In genomic region chr11:54787488-54788474, GRCm38 (mm10) we compare ENCODE assay signal across 8 mouse cellular contexts. TPM values are rescaled to one million over a fixed set of nuclear protein-coding genes. Genes with fewer than 3 reads are reported as not detected.
A peak's percentile ranks its signal among the peaks of the same experiment; 100 is the strongest.
DNase-seq lines count a peak whose midpoint lies in the region; ATAC-seq and TF ChIP-seq lines count a peak whose summit lies in the region.

Gene Cdc42se2 (minus strand): TSS chr11:54787675.

- TF ChIP-seq CTCF in lung, adult 2 months (IDR thresholded peaks at IDR 0.05; ENCODE audit: insufficient read depth, low read length), result no peak

- peak within 1 kb of the TSS; percentile 61 for H3K4me2 ChIP-seq in forebrain, embryonic 15.5 days (replicated peaks)

- H3K4me3 ChIP-seq in ES-E14 (ENCODE audit: insufficient read depth in 1 of 2, low read depth in 1 of 2, low read length in 2 of 2, poor library complexity in 1 of 2, severe bottlenecking in 1 of 2), result peak within 1 kb of the TSS; percentile 88 to 97
- H3K4me3 ChIP-seq in forebrain, embryonic 15.5 days, result peak within 1 kb of the TSS; percentile 93
- H3K4me3 ChIP-seq in lung, adult 2 months (replicated peaks; ENCODE audit: extremely low read depth, low read depth, low read length), result peak within 1 kb of the TSS; percentile 82

- no peaks in the 10 kb centered on the region for H3K36me3 ChIP-seq in ES-E14 (ENCODE audit: control insufficient read depth, insufficient read depth, low read length, poor library complexity, severe bottlenecking)
- H3K36me3 ChIP-seq in forebrain, embryonic 15.5 days, result no peaks in the 10 kb centered on the region

- TF ChIP-seq POLR2A in lung, adult 2 months (IDR thresholded peaks at IDR 0.05; ENCODE audit: borderline replicate concordance, extremely low read depth, low read depth, low read length), result peak; percentile 82; the same call in 1 of the 2 replicates

- no peaks in the 10 kb centered on the region; a peak in 2 of 4 replicates for H3K4me1 ChIP-seq in ES-E14 (ENCODE audit: control insufficient read depth in 2 of 2, insufficient read depth in 2 of 2, low read length in 2 of 2, poor library complexity in 1 of 2)
- H3K4me1 ChIP-seq in forebrain, embryonic 15.5 days, result peaks cover 35% of the 10 kb centered on the region
- peaks cover 7% of the 10 kb centered on the region for H3K4me1 ChIP-seq in lung, adult 2 months (ENCODE audit: control insufficient read depth, insufficient read depth, low read length)

- in situ Hi-C loops in ES-E14 (cut with MboI; ENCODE audit: low sequenced_read_pairs in 2 of 2, unreplicated experiment in 2 of 2), result no loop called here

- no peaks in the 10 kb centered on the region for H3K9me3 ChIP-seq in ES-E14 (ENCODE audit: control insufficient read depth, insufficient read depth, low read depth, low read length)
- H3K9me3 ChIP-seq in forebrain, embryonic 15.5 days, result no peaks in the 10 kb centered on the region

- H3K27ac ChIP-seq in ES-E14 (ENCODE audit: insufficient read depth, low read depth, low read length, poor library complexity, severe bottlenecking), result peak within 1 kb of the TSS; percentile 65
- H3K27ac ChIP-seq in forebrain, embryonic 15.5 days (replicated peaks), result peak within 1 kb of the TSS; percentile 99

- ATAC-seq in forebrain, embryonic 15.5 days (replicated peaks), result peak; percentile 99
- ATAC-seq in neutrophil, adult 5-6 weeks (ENCODE audit: extremely low read depth, insufficient number of reproducible peaks, low FRiP score, poor library complexity, severe bottlenecking), result peak; percentile 97

- H3K27me3 ChIP-seq in forebrain, embryonic 15.5 days, result no peaks in the 10 kb centered on the region

- intact Hi-C loops in heart, postnatal 25 days (cut with DNase I), result loop anchor here (2.0 to 5.0 kb wide), 2 partner anchors 75 to 80 kb away; no protein-coding TSS in a partner anchor

- peak within 1 kb of the TSS; percentile 91 for H3K9ac ChIP-seq in ES-E14 (ENCODE audit: insufficient read depth, low read depth, low read length, poor library complexity, severe bottlenecking)
- peak within 1 kb of the TSS; percentile 98 for H3K9ac ChIP-seq in forebrain, embryonic 15.5 days (replicated peaks)

- WGBS in forebrain, embryonic 15.5 days, result 4% methylated on average over 56 of the region's 56 CpGs
- WGBS in lung, adult 2 months, result 4% methylated on average over 56 of the region's 56 CpGs

- peak; percentile 96 for DNase-seq in ES-E14 (ENCODE audit: low read depth, low spot score)
- peak; percentile 95 for DNase-seq in cerebellum, adult 11-12 months
- DNase-seq in heart, postnatal 25 days (ENCODE audit: low spot score), result peak; percentile 93
- peak; percentile 96 for DNase-seq in layer of hippocampus, adult 18-20 months (ENCODE audit: low spot score in 2 of 2)
- DNase-seq in lung, adult 2 months, result peak; percentile 99
- DNase-seq in thymus, adult 18-20 months, result peak; percentile 93

TF ChIP-seq in ES-E14, 5 proteins besides CTCF, POLR2A, EP300 and RAD21:
- TF ChIP-seq MAFK (IDR thresholded peaks at IDR 0.05; ENCODE audit: insufficient read depth, low read depth, low read length) (no peak), ZNF384 (IDR thresholded peaks at IDR 0.05; ENCODE audit: low read depth, low read length) (peak; percentile 89; the same call in 1 of the 2 replicates)

RNA-seq across cellular contexts. Expression of gene Cdc42se2, which starts in this region (rescaled TPM):
- 34.4 and 53.8 TPM in 2 replicates for total RNA-seq in ES-E14 (2012; rRNA removed)
- 188 and 196 TPM in 2 replicates for polyA plus RNA-seq in forebrain, embryonic 15.5 days (2015; fragmentation: Nextera tagmentation; extraction: Ambion mirVana)
- total RNA-seq in heart, postnatal 25 days (2021), result 10 to 100 TPM; 25.8 to 29.0 TPM
- 100 to 1,000 TPM; 135 to 144 TPM for total RNA-seq in layer of hippocampus, adult 18-20 months (2021)
- 45.2 and 67.7 TPM in 2 replicates for polyA plus RNA-seq in lung, adult 2 months (2012; rRNA removed)
- 167 and 174 TPM in 2 replicates for total RNA-seq in neutrophil, adult 5-6 weeks (2017)

Comparison
In these comparisons a context has a peak if more than half of its experiments do, and no peak if none do; other contexts are left out.
1. Peak in every context shown above with its lines: DNase-seq, ATAC-seq, H3K4me3 ChIP-seq and H3K27ac ChIP-seq.